Mouse (Mus musculus) lung, postnatal 14 days (tissue): ENCODE results near the gene Aknad1.

ENCODE experiments used
- DNase-seq: peaks from one replicate; pipeline ENCODE4 v3.0.0; 2021

Gene Aknad1

GRCm38 (mm10) chr3:108789299-108789698, 49.8 kb downstream of the Aknad1 start:
- no peak for DNase-seq

- DNase-seq, result no peak
Observed at GRCm38 (mm10) chr3:108790499-108790898, 51.0 kb downstream of the Aknad1 start.

GRCm38 (mm10) chr3:108791054-108791706, 51.7 kb downstream of the Aknad1 start:
- DNase-seq, result no peak

GRCm38 (mm10) chr3:108792420-108792819, 53.0 kb downstream of the Aknad1 start:
- DNase-seq, result no peak

GRCm38 (mm10) chr3:108794780-108795179, 55.3 kb downstream of the Aknad1 start:
- DNase-seq, result no peak

- DNase-seq, result no peak
Observed at GRCm38 (mm10) chr3:108795554-108796299, 56.3 kb downstream of the Aknad1 start.

- DNase-seq, result no peak
Observed at GRCm38 (mm10) chr3:108796386-108796785, 56.9 kb downstream of the Aknad1 start.

GRCm38 (mm10) chr3:108797723-108798122, 58.3 kb downstream of the Aknad1 start:
- DNase-seq, result no peak

- no peak for DNase-seq
Observed at GRCm38 (mm10) chr3:108798375-108798774, 58.9 kb downstream of the Aknad1 start.

- no peak for DNase-seq
Observed at GRCm38 (mm10) chr3:108805622-108806021, 66.2 kb downstream of the Aknad1 start.

GRCm38 (mm10) chr3:108810747-108811263, 71.3 kb downstream of the Aknad1 start:
- DNase-seq, result no peak

- no peak for DNase-seq
Observed at GRCm38 (mm10) chr3:108815631-108816030, 76.2 kb downstream of the Aknad1 start.

GRCm38 (mm10) chr3:108830493-108830892, 91.0 kb downstream of the Aknad1 start:
- peak; percentile 45 for DNase-seq

GRCm38 (mm10) chr3:108831750-108832149, 92.3 kb downstream of the Aknad1 start:
- no peak for DNase-seq
